Mouse (Mus musculus): ENCODE data around the gene Tgfbr3. TPM values are rescaled to one million over a fixed set of nuclear protein-coding genes. Genes with fewer than 3 reads are reported as not detected.

The Tgfbr3 gene
- polyA plus RNA-seq, 1 experiment from 2014 or later, result 14.9 TPM

DNA sequence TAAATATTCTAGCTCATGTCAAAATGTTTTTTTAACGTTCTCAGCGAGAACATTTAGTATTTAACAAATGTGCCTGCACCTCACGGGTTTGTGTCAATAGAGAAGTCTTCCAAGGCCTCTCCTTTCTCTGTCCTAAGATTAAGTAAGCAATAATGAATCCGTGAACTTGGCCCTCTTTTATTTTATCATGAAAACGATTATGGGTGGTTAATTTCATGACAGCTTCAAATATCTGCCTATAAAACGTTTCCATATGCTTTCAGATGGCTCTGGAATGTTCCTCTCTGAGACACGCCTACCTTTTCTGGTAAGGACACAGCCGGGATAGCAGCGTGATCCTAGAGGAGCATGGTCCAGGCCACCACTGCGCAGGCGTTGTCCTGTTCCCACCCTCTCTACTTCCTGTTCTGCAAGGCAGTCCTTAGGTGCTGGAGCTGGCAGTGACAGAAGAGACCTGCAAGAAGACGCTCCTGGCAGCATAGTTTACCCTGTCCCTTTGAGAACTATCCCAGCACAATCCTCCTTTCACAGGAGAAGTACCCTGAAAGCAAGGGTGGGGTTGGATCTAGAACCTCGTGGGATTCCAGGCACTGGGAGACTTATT lies 214.3 kb downstream of the Tgfbr3 start:
- peak overlapping the region; percentile 25; the same call in 1 of the 2 replicates for H3K27ac ChIP-seq (ENCODE audit: low read length)
- H3K4me3 ChIP-seq (ENCODE audit: low read length), result no peak overlapping the region
- WGBS, result 56% methylated on average over 13 of the region's 13 CpGs
- peak; percentile 71 for ATAC-seq
- no peaks in the 10 kb centered on the region for H3K36me3 ChIP-seq (ENCODE audit: control insufficient read depth, insufficient read depth, low read length)
- no peaks in the 10 kb centered on the region for H3K9me3 ChIP-seq (ENCODE audit: control insufficient read depth, low read length)
- no peak overlapping the region for H3K4me2 ChIP-seq (ENCODE audit: low read depth, low read length)
- H3K9ac ChIP-seq (ENCODE audit: low read depth, low read length), result no peak overlapping the region
- H3K4me1 ChIP-seq (ENCODE audit: control insufficient read depth, insufficient read depth, low read length), result peaks cover 23% of the 10 kb centered on the region
- H3K27me3 ChIP-seq (replicated peaks; ENCODE audit: control insufficient read depth, insufficient read depth, low read length), result no peaks in the 10 kb centered on the region

DNA sequence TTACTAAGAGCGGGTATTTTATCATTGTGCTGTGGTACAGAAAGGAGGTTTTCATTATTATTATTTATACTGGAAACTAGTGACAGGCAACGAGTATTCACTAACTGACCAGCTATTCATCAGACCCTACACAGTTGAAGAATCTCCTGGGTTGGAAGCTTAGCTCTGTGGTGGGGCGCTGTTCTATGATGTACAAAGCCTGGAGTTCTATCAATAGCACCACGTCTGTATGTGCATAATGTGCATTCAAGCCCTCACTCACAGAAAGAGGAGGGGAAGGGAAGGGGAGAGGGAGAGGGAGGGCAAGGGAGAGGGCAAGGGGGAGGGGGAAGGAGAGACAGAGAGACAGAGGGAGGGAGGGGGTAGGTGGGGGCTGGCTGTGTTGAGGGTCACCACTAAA lies 215.1 kb downstream of the Tgfbr3 start:
- Histone ChIP-seq H3K4me2 (ENCODE audit: low read depth, low read length) (no peak overlapping the region), H3K9me3 (ENCODE audit: control insufficient read depth, low read length) (no peaks in the 10 kb centered on the region), H3K27me3 (replicated peaks; ENCODE audit: control insufficient read depth, insufficient read depth, low read length) (no peaks in the 10 kb centered on the region), H3K4me1 (ENCODE audit: control insufficient read depth, insufficient read depth, low read length) (peaks cover 15% of the 10 kb centered on the region), H3K36me3 (ENCODE audit: control insufficient read depth, insufficient read depth, low read length) (no peaks in the 10 kb centered on the region), H3K27ac (ENCODE audit: low read length) (no peak overlapping the region), H3K9ac (ENCODE audit: low read depth, low read length) (no peak overlapping the region), H3K4me3 (ENCODE audit: low read length) (no peak overlapping the region)
- 56% methylated on average over 4 of the region's 4 CpGs for WGBS
- no peak for ATAC-seq

DNA sequence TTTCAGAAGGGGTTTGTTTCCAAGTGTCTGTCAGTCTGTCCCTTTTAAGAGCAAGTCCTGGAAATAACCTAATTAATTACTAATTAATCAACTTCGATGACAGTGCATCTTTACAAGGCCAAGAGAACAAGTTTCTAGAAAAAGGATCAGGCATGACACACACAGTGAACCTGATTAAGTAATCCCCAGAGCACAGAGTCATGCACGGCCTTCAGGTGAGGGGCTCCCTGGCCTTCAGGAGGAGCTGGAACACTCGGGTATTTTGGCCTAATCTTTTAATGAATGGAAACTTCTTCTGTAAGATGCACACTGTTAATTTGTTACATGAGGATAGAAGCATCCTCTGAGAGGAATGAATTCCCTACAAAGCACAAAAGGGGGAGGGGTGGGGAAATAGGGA lies 215.9 kb downstream of the Tgfbr3 start:
- 46% methylated on average over 3 of the region's 3 CpGs for WGBS
- H3K36me3 ChIP-seq (ENCODE audit: control insufficient read depth, insufficient read depth, low read length), result no peaks in the 10 kb centered on the region
- no peak overlapping the region for H3K4me2 ChIP-seq (ENCODE audit: low read depth, low read length)
- H3K27me3 ChIP-seq (replicated peaks; ENCODE audit: control insufficient read depth, insufficient read depth, low read length), result no peaks in the 10 kb centered on the region
- H3K27ac ChIP-seq (ENCODE audit: low read length), result no peak overlapping the region
- peaks cover 8% of the 10 kb centered on the region for H3K4me1 ChIP-seq (ENCODE audit: control insufficient read depth, insufficient read depth, low read length)
- no peak overlapping the region for H3K9ac ChIP-seq (ENCODE audit: low read depth, low read length)
- no peak for ATAC-seq
- H3K9me3 ChIP-seq (ENCODE audit: control insufficient read depth, low read length), result no peaks in the 10 kb centered on the region
- no peak overlapping the region for H3K4me3 ChIP-seq (ENCODE audit: low read length)

DNA sequence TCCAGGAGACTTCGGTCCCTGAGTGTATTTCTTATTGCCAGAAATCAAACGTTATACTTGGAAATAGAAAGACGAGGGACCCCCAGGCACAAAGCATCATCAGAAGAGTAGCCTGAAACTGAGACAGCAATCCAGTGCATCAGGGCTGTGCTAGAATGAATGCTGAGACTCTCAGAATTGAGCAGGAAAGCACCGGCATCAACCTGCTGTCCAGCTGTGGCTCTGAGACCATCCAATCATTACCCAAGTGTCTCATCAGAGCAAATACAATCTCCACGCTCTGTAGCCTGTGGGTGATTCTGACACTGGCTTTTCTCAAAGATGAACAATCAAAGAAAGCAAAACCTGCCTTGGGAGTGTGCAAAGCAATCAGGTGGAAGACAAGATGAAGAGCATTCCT lies 221.3 kb downstream of the Tgfbr3 start:
- no peaks in the 10 kb centered on the region for H3K4me1 ChIP-seq (ENCODE audit: control insufficient read depth, insufficient read depth, low read length)
- no peak overlapping the region for H3K4me3 ChIP-seq (ENCODE audit: low read length)
- H3K27ac ChIP-seq (ENCODE audit: low read length), result no peak overlapping the region
- H3K27me3 ChIP-seq (replicated peaks; ENCODE audit: control insufficient read depth, insufficient read depth, low read length), result no peaks in the 10 kb centered on the region
- no peak overlapping the region for H3K4me2 ChIP-seq (ENCODE audit: low read depth, low read length)
- H3K36me3 ChIP-seq (ENCODE audit: control insufficient read depth, insufficient read depth, low read length), result no peaks in the 10 kb centered on the region
- no peaks in the 10 kb centered on the region for H3K9me3 ChIP-seq (ENCODE audit: control insufficient read depth, low read length)
- no peak for ATAC-seq
- 57% methylated on average over 5 of the region's 5 CpGs for WGBS
- no peak overlapping the region for H3K9ac ChIP-seq (ENCODE audit: low read depth, low read length)

DNA sequence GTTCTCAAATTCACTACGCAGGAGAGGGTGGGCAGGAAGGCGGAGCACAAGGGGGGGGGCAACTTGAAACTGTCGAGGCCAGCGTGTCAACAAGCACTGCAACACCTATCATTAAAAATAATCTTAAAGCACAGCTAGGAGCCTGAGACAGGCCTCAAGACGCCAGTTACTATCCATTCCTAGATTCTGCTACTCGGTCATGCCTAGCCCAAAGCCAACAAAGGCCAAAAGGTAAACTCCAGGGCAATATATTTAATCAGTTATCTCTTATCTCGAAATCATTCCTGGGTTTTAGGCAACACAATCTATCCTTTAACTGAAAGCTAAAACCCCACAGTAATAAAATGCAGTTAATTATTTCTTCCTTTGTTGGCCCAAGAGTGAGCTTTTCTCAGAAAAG lies 221.9 kb downstream of the Tgfbr3 start:
- H3K27ac ChIP-seq (ENCODE audit: low read length), result no peak overlapping the region
- H3K9me3 ChIP-seq (ENCODE audit: control insufficient read depth, low read length), result no peaks in the 10 kb centered on the region
- H3K9ac ChIP-seq (ENCODE audit: low read depth, low read length), result no peak overlapping the region
- H3K36me3 ChIP-seq (ENCODE audit: control insufficient read depth, insufficient read depth, low read length), result no peaks in the 10 kb centered on the region
- H3K4me1 ChIP-seq (ENCODE audit: control insufficient read depth, insufficient read depth, low read length), result no peaks in the 10 kb centered on the region
- H3K27me3 ChIP-seq (replicated peaks; ENCODE audit: control insufficient read depth, insufficient read depth, low read length), result no peaks in the 10 kb centered on the region
- H3K4me3 ChIP-seq (ENCODE audit: low read length), result no peak overlapping the region
- 52% methylated on average over 7 of the region's 7 CpGs for WGBS
- peak; percentile 83 for ATAC-seq
- no peak overlapping the region for H3K4me2 ChIP-seq (ENCODE audit: low read depth, low read length)

DNA sequence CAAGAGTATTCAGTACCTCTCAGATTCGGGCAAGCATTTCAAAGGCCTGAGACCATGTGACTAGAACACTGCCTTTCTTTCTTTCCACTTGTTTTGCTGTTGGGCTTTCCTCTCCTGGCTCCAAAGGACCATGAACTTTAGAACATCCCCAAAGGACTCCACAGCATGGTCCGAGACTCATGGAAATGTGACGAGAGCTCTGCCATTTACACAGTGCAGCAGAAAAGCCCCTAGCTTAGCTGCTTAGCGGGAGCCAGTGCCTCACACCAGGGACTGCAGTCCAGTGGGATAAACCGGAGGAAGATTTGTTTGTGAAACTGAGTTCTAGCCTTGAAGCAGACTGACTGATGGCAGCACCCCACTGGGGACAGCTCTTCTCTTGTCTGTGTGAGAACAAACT lies 224.5 kb downstream of the Tgfbr3 start:
- Histone ChIP-seq H3K4me3 (ENCODE audit: low read length) (no peak overlapping the region), H3K9ac (ENCODE audit: low read depth, low read length) (no peak overlapping the region), H3K9me3 (ENCODE audit: control insufficient read depth, low read length) (no peaks in the 10 kb centered on the region), H3K4me2 (ENCODE audit: low read depth, low read length) (no peak overlapping the region), H3K27ac (ENCODE audit: low read length) (no peak overlapping the region), H3K36me3 (ENCODE audit: control insufficient read depth, insufficient read depth, low read length) (no peaks in the 10 kb centered on the region), H3K27me3 (replicated peaks; ENCODE audit: control insufficient read depth, insufficient read depth, low read length) (no peaks in the 10 kb centered on the region), H3K4me1 (ENCODE audit: control insufficient read depth, insufficient read depth, low read length) (no peaks in the 10 kb centered on the region)
- WGBS, result 74% methylated on average over 5 of the region's 5 CpGs
- ATAC-seq, result no peak

DNA sequence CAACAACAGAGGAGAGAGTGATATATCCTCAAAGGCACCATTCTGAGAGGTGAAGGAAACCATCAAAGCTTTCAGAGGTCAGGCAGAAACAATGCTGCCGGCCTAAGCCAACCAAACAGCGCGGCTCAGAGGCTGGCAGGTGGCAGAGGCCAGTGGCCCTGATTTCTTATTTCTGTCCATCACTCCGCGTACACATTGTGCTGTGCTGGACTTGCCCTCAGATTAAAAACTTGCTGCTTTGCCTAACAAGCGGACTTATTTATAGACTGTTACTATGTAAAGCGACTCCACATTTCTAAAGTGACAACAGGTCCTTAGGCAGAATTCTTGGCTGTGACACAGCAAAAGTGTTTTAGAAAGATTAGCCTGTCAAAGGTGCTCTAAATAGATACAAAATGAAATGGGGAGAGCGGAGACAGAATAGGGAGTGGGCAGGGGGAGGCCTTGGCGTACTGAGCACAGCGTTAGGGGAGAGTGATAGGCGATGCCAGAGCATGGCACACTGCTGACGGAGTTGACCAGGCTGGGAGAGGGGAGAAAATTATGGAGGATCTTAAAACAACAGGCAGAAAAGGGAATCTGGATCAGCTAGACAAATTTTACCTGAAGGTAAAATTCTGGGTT lies 227.1 kb downstream of the Tgfbr3 start:
- no peak for ATAC-seq
- Histone ChIP-seq H3K9ac (ENCODE audit: low read depth, low read length) (no peak overlapping the region), H3K4me2 (ENCODE audit: low read depth, low read length) (no peak overlapping the region), H3K36me3 (ENCODE audit: control insufficient read depth, insufficient read depth, low read length) (no peaks in the 10 kb centered on the region), H3K4me3 (ENCODE audit: low read length) (no peak overlapping the region), H3K27me3 (replicated peaks; ENCODE audit: control insufficient read depth, insufficient read depth, low read length) (no peaks in the 10 kb centered on the region), H3K9me3 (ENCODE audit: control insufficient read depth, low read length) (no peaks in the 10 kb centered on the region), H3K27ac (ENCODE audit: low read length) (no peak overlapping the region), H3K4me1 (ENCODE audit: control insufficient read depth, insufficient read depth, low read length) (0 out of 2 replicates have a peak, but pooled peaks cover 2% of the 10 kb centered on the region)
- WGBS, result 80% methylated on average over 12 of the region's 12 CpGs

DNA sequence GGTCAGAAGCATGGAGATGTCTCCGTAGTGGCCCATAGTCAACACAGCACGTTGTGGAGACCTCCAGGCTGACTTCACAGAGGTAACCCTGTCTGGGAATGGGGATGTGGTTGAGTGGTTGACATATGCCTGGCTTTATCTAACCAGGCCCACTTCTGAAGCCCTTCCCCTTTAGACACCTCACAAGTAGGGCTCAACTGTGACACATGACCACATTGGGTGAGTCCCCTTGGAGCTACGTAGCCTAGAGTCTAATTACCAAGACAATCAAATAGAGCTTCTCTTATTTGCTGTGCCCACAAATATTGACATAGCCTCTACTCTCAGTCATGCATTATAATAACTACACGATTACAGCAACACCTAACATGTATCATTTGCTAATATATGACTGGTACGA lies 229.9 kb downstream of the Tgfbr3 start:
- H3K9ac ChIP-seq (ENCODE audit: low read depth, low read length), result no peak overlapping the region
- H3K36me3 ChIP-seq (ENCODE audit: control insufficient read depth, insufficient read depth, low read length), result no peaks in the 10 kb centered on the region
- peaks cover 9% of the 10 kb centered on the region; the same call in 1 of the 2 replicates for H3K4me1 ChIP-seq (ENCODE audit: control insufficient read depth, insufficient read depth, low read length)
- H3K27ac ChIP-seq (ENCODE audit: low read length), result no peak overlapping the region
- no peak overlapping the region for H3K4me3 ChIP-seq (ENCODE audit: low read length)
- 85% methylated on average over 5 of the region's 5 CpGs for WGBS
- ATAC-seq, result no peak
- H3K27me3 ChIP-seq (replicated peaks; ENCODE audit: control insufficient read depth, insufficient read depth, low read length), result no peaks in the 10 kb centered on the region
- no peaks in the 10 kb centered on the region for H3K9me3 ChIP-seq (ENCODE audit: control insufficient read depth, low read length)
- no peak overlapping the region for H3K4me2 ChIP-seq (ENCODE audit: low read depth, low read length)

DNA sequence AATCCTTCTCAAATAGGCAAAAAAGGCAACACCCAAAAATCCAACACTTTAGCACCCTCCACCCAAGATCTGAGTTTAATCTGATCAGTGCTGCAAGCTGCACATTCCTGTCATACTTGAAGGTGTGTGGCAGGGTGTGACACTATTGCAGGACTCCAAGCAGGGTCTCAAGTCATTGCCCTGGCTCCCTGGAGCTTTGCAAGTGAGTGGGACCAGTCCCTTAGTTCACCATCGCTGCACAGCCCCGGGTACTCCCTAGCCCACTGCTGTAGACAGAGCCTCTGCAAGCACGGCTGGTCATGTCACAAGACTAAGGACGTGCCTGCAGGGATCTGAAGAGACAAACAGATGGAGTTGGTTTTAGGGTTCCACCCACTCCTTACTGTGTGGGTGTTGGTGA lies 230.8 kb downstream of the Tgfbr3 start:
- H3K4me2 ChIP-seq (ENCODE audit: low read depth, low read length), result no peak overlapping the region
- no peak for ATAC-seq
- H3K27ac ChIP-seq (ENCODE audit: low read length), result no peak overlapping the region
- peaks cover 9% of the 10 kb centered on the region; the same call in 1 of the 2 replicates for H3K4me1 ChIP-seq (ENCODE audit: control insufficient read depth, insufficient read depth, low read length)
- 67% methylated on average over 4 of the region's 4 CpGs for WGBS
- no peaks in the 10 kb centered on the region for H3K9me3 ChIP-seq (ENCODE audit: control insufficient read depth, low read length)
- H3K4me3 ChIP-seq (ENCODE audit: low read length), result no peak overlapping the region
- H3K9ac ChIP-seq (ENCODE audit: low read depth, low read length), result no peak overlapping the region
- H3K36me3 ChIP-seq (ENCODE audit: control insufficient read depth, insufficient read depth, low read length), result no peaks in the 10 kb centered on the region
- H3K27me3 ChIP-seq (replicated peaks; ENCODE audit: control insufficient read depth, insufficient read depth, low read length), result no peaks in the 10 kb centered on the region
